ENCODE assay signal across 15 mouse cellular contexts in the genomic region with DNA sequence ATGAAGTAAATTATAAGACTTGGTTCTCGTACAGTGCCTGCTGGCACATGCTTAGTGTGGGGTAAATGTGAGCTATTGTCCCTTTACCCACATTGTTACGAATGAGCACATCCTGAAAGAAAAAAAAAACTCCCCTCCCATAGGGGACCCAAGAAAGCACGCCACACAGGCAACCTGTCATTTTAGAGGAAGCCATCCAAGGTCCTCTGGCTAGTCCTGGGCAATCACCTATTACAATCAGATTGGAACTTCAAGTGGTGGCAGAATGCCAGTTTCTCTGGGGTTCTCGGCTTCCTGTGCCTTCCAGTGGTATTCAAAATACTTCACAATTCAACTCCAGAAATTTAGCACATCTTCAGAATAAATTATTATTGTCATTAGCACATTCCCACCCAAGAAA.
DNase-seq lines count a peak whose midpoint lies in the region; ATAC-seq and TF ChIP-seq lines count a peak whose summit lies in the region.
"Had no signal": no experiment of that assay in that cellular context is flagged by ENCODE, and none has a peak within 500 bp of the region (broad histone marks: within the 10 kb centered on the region; RNA-seq: fewer than 3 reads in every experiment).

No protein-coding gene starts in this region.

- no peak for TF ChIP-seq CTCF in gastrocnemius, adult 2 months (IDR thresholded peaks at IDR 0.05)
- no peak for TF ChIP-seq CTCF in lung, embryonic 14.5 days (IDR thresholded peaks at IDR 0.05; ENCODE audit: low read depth)
- TF ChIP-seq CTCF in heart, postnatal 0 days (IDR thresholded peaks at IDR 0.05; ENCODE audit: low read depth), result no peak

- no peaks in the 10 kb centered on the region for H3K27me3 ChIP-seq in lung, embryonic 14.5 days (ENCODE audit: insufficient read depth, low read length)
- H3K27me3 ChIP-seq in heart, postnatal 0 days (ENCODE audit: control insufficient read depth, insufficient read depth, low read length), result no peaks in the 10 kb centered on the region
- H3K27me3 ChIP-seq: liver, embryonic 15.5 days had no signal

- H3K9me3 ChIP-seq in lung, embryonic 14.5 days (ENCODE audit: low read depth, low read length), result no peaks in the 10 kb centered on the region
- no peaks in the 10 kb centered on the region for H3K9me3 ChIP-seq in heart, postnatal 0 days (replicated peaks; ENCODE audit: control insufficient read depth, low read length)
- H3K9me3 ChIP-seq: forebrain, embryonic 13.5 days; liver, embryonic 15.5 days had no signal

- DNase-seq in gastrocnemius, adult 2 months, result no peak
- DNase-seq in gastrocnemius, postnatal 36 days, result no peak
- peak; percentile 56 for DNase-seq in lung, embryonic 14.5 days
- DNase-seq in lung, postnatal 25 days (ENCODE audit: low spot score), result no peak
- no peak for DNase-seq in heart, postnatal 0 days (ENCODE audit: low spot score)
- DNase-seq in kidney, postnatal 25 days, result peak; percentile 63 to 66
- DNase-seq in embryo, embryonic 10.5 days (ENCODE audit: low spot score), result no peak
- DNase-seq: cerebellum, adult 11 months; embryo, embryonic 11 days; midbrain, embryonic 14.5 days; right cerebral cortex, postnatal 14 days; thymus, postnatal 36 days had no signal

- no peaks in the 10 kb centered on the region for H3K4me1 ChIP-seq in lung, embryonic 14.5 days (ENCODE audit: insufficient read depth)
- no peaks in the 10 kb centered on the region for H3K4me1 ChIP-seq in heart, postnatal 0 days (ENCODE audit: control insufficient read depth, insufficient read depth)
- H3K4me1 ChIP-seq: forebrain, embryonic 13.5 days; liver, embryonic 15.5 days had no signal

- H3K4me3 ChIP-seq in gastrocnemius, adult 2 months, result no peak overlapping the region
- no peak overlapping the region for H3K4me3 ChIP-seq in lung, embryonic 14.5 days (ENCODE audit: low read depth, low read length)
- no peak overlapping the region for H3K4me3 ChIP-seq in heart, postnatal 0 days (ENCODE audit: low read depth, low read length)
- H3K4me3 ChIP-seq: forebrain, embryonic 13.5 days; liver, embryonic 15.5 days had no signal

- H3K27ac ChIP-seq in gastrocnemius, adult 2 months, result peak overlapping the region; percentile 78
- no peak overlapping the region for H3K27ac ChIP-seq in lung, embryonic 14.5 days (ENCODE audit: low read depth)
- H3K27ac ChIP-seq in heart, postnatal 0 days (ENCODE audit: low read depth), result peak overlapping the region; percentile 55; the same call in 1 of the 2 replicates
- H3K27ac ChIP-seq: forebrain, embryonic 13.5 days; liver, embryonic 15.5 days had no signal

- no peaks in the 10 kb centered on the region for H3K36me3 ChIP-seq in lung, embryonic 14.5 days (ENCODE audit: insufficient read depth)
- no peaks in the 10 kb centered on the region for H3K36me3 ChIP-seq in heart, postnatal 0 days (replicated peaks; ENCODE audit: control insufficient read depth, insufficient read depth, low read length)
- H3K36me3 ChIP-seq: liver, embryonic 15.5 days had no signal

- intact Hi-C loops in gastrocnemius, adult 2 months (cut with DNase I), result no loop called here
- intact Hi-C loops in gastrocnemius, postnatal 36 days (cut with DNase I), result no loop called here

- no peak overlapping the region for H3K4me2 ChIP-seq in lung, embryonic 14.5 days
- H3K4me2 ChIP-seq in heart, postnatal 0 days (ENCODE audit: low read depth, low read length), result no peak overlapping the region
- H3K4me2 ChIP-seq: forebrain, embryonic 13.5 days; liver, embryonic 15.5 days had no signal

- WGBS in lung, embryonic 14.5 days, result 62% methylated on average over 4 of the region's 4 CpGs
- WGBS in heart, postnatal 0 days, result 38% methylated on average over 4 of the region's 4 CpGs

- no peak for ATAC-seq in lung, embryonic 14.5 days (ENCODE audit: insufficient read depth)
- no peak for ATAC-seq in heart, postnatal 0 days (ENCODE audit: insufficient read depth, low read depth)
- ATAC-seq: forebrain, embryonic 13.5 days; inflammation-experienced regulatory T-cells, adult 6 months had no signal

- H3K9ac ChIP-seq in lung, embryonic 14.5 days, result no peak overlapping the region
- H3K9ac ChIP-seq in heart, postnatal 0 days (replicated peaks; ENCODE audit: low read depth, low read length), result no peak overlapping the region
- H3K9ac ChIP-seq: forebrain, embryonic 13.5 days; liver, embryonic 15.5 days had no signal

- TF ChIP-seq EP300 in heart, postnatal 0 days (IDR thresholded peaks at IDR 0.05; ENCODE audit: low read depth), result no peak

Comparison
In these comparisons a context has a peak if more than half of its experiments do, and no peak if none do; other contexts are left out.
1. DNase-seq: peak in lung, embryonic 14.5 days (single experiment) and kidney, postnatal 25 days (2 of 2); none in gastrocnemius, adult 2 months (single experiment), gastrocnemius, postnatal 36 days (0 of 2), lung, postnatal 25 days (single experiment), heart, postnatal 0 days (single experiment) and embryo, embryonic 10.5 days (single experiment).